Mouse (Mus musculus) embryonic stem cell, embryonic (primary cell): ENCODE measurements at regions not wholly inside any gene's neighbourhood (a gene's known extent, or its start where the extent isn't known, plus 50 kb on each side); places are given as distances from the start of the nearest gene placed in this dataset.

Source experiments
- CTCF ChIA-PET, 4 experiments: fragments of 300-600 bp in 2 of 4; fragments of 350-600 bp in 2 of 4; sonication (Branson Sonifier 250); formaldehyde crosslinking; loops; one replicate each; lab custom pipeline; 2022; ENCODE audit warnings: inconsistent platforms in 2 of 4; lab: Charles Lee
- POLR2A ChIA-PET, 4 experiments: fragments of 300-600 bp in 2 of 4; fragments of 350-600 bp in 2 of 4; sonication (Branson Sonifier 250); formaldehyde crosslinking; loops; one replicate each; lab custom pipeline; 2022; ENCODE audit warnings: antibody characterized with exemption in 4 of 4, inconsistent platforms in 1 of 4; lab: Charles Lee

DNA sequence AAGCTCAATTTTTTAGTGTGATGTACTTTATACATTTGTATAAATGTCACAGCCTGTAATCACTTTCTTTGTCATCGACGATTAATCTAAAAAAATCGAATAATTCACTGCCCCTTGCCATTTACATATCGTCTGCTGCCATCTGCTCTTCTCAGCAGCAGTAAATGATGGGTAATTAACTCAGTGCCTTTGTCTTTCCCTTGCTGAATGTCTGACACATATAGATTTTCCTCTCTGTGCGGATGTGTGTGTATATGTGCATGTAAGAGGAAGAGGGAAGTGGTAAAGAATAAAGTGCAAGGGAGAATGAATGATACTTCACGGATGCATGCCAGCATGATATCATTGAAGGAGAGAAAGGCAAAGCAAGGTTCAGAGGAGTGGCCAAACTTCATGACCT, 814.3 kb upstream of the Gm5150 start:
- POLR2A ChIA-PET = no interaction called here
- CTCF ChIA-PET = no interaction called here

DNA sequence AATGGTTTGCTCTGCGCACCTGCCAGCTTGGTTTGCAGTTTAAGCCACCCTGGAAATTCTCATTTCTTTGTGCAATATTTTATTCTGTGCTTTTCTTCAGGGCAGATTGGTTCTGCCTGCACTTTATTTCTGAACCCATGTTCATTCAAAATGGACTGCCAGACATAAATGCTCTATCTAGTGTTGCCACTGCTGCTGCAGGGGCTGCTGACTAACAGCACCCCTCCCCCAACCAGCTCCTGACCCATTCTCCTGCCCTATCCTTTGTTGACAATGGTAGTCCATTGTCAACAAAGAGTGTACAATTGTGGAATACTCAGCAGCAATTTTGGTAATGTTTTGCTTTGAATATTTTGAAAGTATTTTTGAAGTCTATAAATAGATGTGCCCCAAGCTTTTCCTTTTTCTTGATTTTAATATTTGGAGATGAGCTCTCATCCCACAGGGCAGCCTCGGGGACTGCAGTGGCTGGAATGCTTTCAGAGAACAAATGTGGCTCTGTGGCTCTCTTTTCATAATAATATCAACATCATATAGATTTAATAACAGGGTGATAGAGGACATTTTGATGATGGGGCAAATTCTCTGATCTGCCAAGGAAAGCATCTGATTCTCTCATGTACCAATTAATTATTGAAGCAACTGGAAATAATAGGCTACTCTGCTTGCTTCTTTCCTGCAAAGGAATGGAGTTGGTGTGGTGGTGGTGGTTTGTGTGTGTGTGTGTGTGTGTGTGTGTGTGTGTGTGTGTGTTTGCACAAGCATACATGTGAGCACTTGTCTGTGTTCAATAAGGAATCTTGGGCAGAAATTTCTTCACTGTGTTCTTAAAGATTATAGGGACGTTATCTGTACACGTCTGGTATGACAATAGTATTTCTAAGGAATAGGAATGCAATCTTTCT, 813.2 kb upstream of the Gm5150 start:
- CTCF ChIA-PET = interaction anchor here in 1 of 4 experiments (0.6 kb wide), 1 partner anchor 353 kb away, joined by 3 read pairs; no protein-coding TSS in a partner anchor

DNA sequence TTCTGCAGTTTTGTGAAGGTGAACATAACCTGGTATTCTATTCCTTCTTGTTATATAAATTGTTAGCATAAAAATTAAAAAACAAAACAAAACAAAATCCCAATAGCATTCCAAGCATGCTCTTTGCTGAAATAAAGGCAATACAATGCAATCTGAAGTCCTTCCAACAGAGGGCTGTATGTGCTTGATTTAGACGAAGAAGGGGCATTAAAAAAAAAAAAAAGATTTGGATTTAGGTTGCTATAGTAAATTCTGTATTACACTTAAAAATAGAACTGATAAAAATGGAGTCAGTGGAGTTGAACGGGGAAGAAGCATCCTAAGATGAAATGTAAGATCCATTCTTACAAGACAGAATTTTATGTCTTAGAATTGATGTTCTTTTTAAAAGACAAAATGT, 810.6 kb upstream of the Gm5150 start:
- POLR2A ChIA-PET = no interaction called here
- CTCF ChIA-PET = no interaction called here

More for the DNA sequence above, 813.2 kb upstream of the Gm5150 start:
- POLR2A ChIA-PET = no interaction called here

DNA sequence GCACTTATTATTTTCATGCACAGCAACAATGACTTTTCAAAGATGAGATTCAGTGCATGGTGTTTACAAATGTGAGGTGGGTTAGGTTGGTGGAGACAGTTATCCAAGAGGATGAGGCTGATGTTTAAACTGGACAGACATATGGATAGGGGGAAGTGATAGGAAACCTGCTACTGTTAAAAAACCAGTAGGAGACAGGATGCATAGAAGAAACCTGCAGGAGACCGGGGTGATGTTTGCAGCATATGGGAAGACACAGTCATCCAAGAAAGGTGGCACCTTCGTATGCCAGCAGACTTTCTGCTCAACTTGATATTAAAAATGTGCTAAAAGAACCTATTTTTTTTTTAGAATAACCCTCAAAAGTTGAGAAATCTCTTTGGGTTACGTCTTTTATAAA, 809.9 kb upstream of the Gm5150 start:
- ChIA-PET CTCF (no interaction called here), POLR2A (no interaction called here)

DNA sequence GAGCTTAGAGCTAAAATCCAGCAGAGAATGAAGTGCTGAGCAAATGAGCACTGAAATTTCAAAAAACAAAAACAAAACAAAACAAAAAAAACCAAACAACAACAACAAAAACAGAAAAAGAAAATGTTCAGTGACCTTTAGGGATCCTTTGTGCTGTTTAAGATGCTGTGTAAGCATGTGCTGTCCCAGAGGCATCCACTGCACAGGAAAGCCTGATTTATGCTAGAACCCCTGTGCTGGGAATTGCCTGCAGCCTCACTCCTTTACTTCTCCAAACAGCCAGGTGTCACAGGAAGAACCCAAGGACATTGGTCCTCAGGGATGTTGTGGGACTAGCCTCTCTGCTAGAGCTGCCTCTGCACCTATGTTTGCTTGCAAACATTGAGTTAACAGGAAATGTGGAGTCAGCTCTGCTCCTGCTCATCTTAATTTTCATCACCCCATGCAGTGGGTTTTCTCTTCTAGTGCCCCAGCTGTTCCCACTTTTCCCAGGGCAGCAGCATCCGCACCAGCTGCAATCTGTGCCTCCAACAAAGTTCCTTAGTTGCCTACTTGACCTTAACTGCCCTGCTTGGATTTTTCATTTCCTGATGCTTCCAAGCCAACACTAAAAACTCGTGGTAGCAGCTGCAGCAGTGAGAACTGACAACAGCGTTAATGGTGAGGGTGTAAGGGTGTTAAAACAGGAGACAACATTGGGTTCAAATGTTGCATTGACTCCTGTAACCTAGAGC, 804.8 kb upstream of the Gm5150 start:
- POLR2A ChIA-PET = no interaction called here
- CTCF ChIA-PET = no interaction called here

DNA sequence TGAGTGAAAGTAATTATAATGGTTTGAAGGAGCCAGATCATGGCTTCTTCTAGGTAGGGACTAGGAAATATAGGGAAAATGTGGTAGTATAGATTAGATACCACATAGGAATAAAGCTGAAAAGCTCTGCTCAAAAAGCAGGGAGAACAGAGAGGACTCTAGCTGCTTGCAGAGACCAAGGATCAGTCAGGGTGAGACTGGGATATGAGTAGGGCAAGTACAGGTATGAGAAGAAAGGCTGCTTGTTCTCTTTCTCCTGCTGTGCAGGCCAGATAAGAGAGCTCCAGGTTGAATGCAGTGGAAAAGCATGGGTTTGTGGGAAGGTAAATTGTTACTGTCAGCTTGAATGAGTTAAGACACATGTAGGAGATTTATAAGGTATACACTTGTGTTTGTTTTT, 797.4 kb upstream of the Gm5150 start:
- POLR2A ChIA-PET = interaction anchor here in 1 of 4 experiments (1.0 kb wide), 1 partner anchor 320 kb away, joined by 3 read pairs; no protein-coding TSS in a partner anchor
- CTCF ChIA-PET = no interaction called here
